Mouse (Mus musculus) midbrain, embryonic 14.5 days (tissue): ENCODE measurements around the gene Spata5. TPM values are rescaled to one million over a fixed set of nuclear protein-coding genes. Genes with fewer than 3 reads are reported as not detected.
"Not testable (repeated sequence)": the region's sequence is repeated elsewhere in the genome, so short reads cannot be mapped to it uniquely, and the experiment has no call there.

ENCODE experiments used
- ATAC-seq: fragments of 200-750 bp; cut with Nextera tagmentation; 2 replicates; pipeline ENCODE4 v1.8.0; 2017; ENCODE audit warnings: moderate number of reproducible peaks, moderate library complexity; ENCODE audit not compliant: low FRiP score, low TSS enrichment
- DNase-seq: peaks from one replicate; pipeline ENCODE4 v3.0.0-alpha.2; 2015
- H3K27ac ChIP-seq: fragments of 300-500 bp; sonication (generic); replicated peaks from 2 replicates; pipeline ENCODE4 v1.5.1; 2014; ENCODE audit warnings: mild to moderate bottlenecking, low read depth, low read length, moderate library complexity
- H3K27me3 ChIP-seq: fragments of 300-500 bp; sonication (generic); 2 replicates; pipeline ENCODE4 v1.6.1; 2014; ENCODE audit warnings: low read length, control low read depth, mixed read lengths; ENCODE audit not compliant: control insufficient read depth, insufficient read depth
- H3K36me3 ChIP-seq: fragments of 300-500 bp; sonication (generic); 2 replicates; pipeline ENCODE4 v1.6.1; 2014; ENCODE audit warnings: low read length, control low read depth; ENCODE audit not compliant: control insufficient read depth, insufficient read depth
- H3K4me1 ChIP-seq: fragments of 300-500 bp; sonication (generic); 2 replicates; pipeline ENCODE4 v1.6.1; 2014; ENCODE audit warnings: mild to moderate bottlenecking, antibody characterized with exemption, low read length, control low read depth; ENCODE audit not compliant: control insufficient read depth, insufficient read depth
- H3K4me2 ChIP-seq: fragments of 300-500 bp; sonication (generic); 2 replicates; pipeline ENCODE4 v1.6.1; 2014; ENCODE audit warnings: mild to moderate bottlenecking, low read length, moderate library complexity
- H3K4me3 ChIP-seq: fragments of 300-500 bp; sonication (generic); replicated peaks from 2 replicates; pipeline ENCODE4 v1.5.1; 2014; ENCODE audit warnings: low read depth, low read length
- H3K9ac ChIP-seq: fragments of 300-500 bp; sonication (generic); replicated peaks from 2 replicates; pipeline ENCODE4 v1.6.1; 2014; ENCODE audit warnings: mild to moderate bottlenecking, low read length, moderate library complexity
- H3K9me3 ChIP-seq: fragments of 300-500 bp; sonication (generic); 2 replicates; pipeline ENCODE4 v1.6.1; 2016; ENCODE audit warnings: low read length, control low read depth, mixed read lengths; ENCODE audit not compliant: control insufficient read depth
- WGBS: fragments of 180-500 bp; shearing (Covaris S2); extraction: QIAGEN DNeasy Blood & Tissue Kit; methylation state at CpG from one replicate; pipeline ENCODE4 v1.1.7; 2014; 5-methylcytosine and 5-hydroxymethylcytosine counted together
- polyA plus RNA-seq: library from polyadenylated mRNA; unstranded; fragments of >200 nt; fragmentation: Nextera tagmentation; extraction: Ambion mirVana; gene quantifications from 2 replicates; pipeline ENCODE4 v1.2.1, GENCODE M21; 2014

The Spata5 gene
- polyA plus RNA-seq, 1 experiment from 2014 or later: 38.3 TPM

- H3K4me2 ChIP-seq: peak overlapping the region; percentile 58
- no peaks in the 10 kb centered on the region for H3K9me3 ChIP-seq
- peak overlapping the region; percentile 51 for H3K9ac ChIP-seq
- peaks cover 19% of the 10 kb centered on the region for H3K4me1 ChIP-seq
- H3K36me3 ChIP-seq: no peaks in the 10 kb centered on the region
- H3K4me3 ChIP-seq: peak overlapping the region; percentile 12
- ATAC-seq (peak; percentile 69), DNase-seq (peak; percentile 73)
- 0 out of 2 replicates have a peak, but pooled peaks cover 3% of the 10 kb centered on the region for H3K27me3 ChIP-seq
- WGBS: under 1% methylated on average over 15 of the region's 15 CpGs
- H3K27ac ChIP-seq: peak overlapping the region; percentile 82
Measured at GRCm38 (mm10) chr3:37585967-37586730, 166.5 kb downstream of the Spata5 start.

GRCm38 (mm10) chr3:37586731-37587578 lies 167.3 kb downstream of the Spata5 start:
- H3K27ac ChIP-seq: peak overlapping the region; percentile 82
- peak overlapping the region; percentile 51 for H3K9ac ChIP-seq
- H3K27me3 ChIP-seq: 0 out of 2 replicates have a peak, but pooled peaks cover 3% of the 10 kb centered on the region
- H3K9me3 ChIP-seq: no peaks in the 10 kb centered on the region
- H3K4me3 ChIP-seq: peak overlapping the region; percentile 12
- peak; percentile 61 for DNase-seq
- WGBS: 14% methylated on average over 16 of the region's 16 CpGs
- peak; percentile 44; the same call in 1 of the 2 replicates for ATAC-seq
- peak overlapping the region; percentile 58 for H3K4me2 ChIP-seq
- H3K4me1 ChIP-seq: peaks cover 19% of the 10 kb centered on the region
- H3K36me3 ChIP-seq: no peaks in the 10 kb centered on the region

- H3K4me2 ChIP-seq: no peak overlapping the region
- no peak overlapping the region for H3K4me3 ChIP-seq
- ATAC-seq (no peak), DNase-seq (no peak)
- WGBS: 62% methylated on average over 10 of the region's 10 CpGs
- H3K36me3 ChIP-seq: no peaks in the 10 kb centered on the region
- no peaks in the 10 kb centered on the region for H3K4me1 ChIP-seq
- no peak overlapping the region for H3K27ac ChIP-seq
- no peak overlapping the region for H3K9ac ChIP-seq
- H3K9me3 ChIP-seq: no peaks in the 10 kb centered on the region
- H3K27me3 ChIP-seq: no peaks in the 10 kb centered on the region
Measured at GRCm38 (mm10) chr3:37595721-37596120, 176.0 kb downstream of the Spata5 start.

GRCm38 (mm10) chr3:37596519-37596918 lies 176.8 kb downstream of the Spata5 start:
- DNase-seq (no peak), ATAC-seq (no peak)
- H3K9ac ChIP-seq: no peak overlapping the region
- H3K27ac ChIP-seq: no peak overlapping the region
- no peak overlapping the region for H3K4me2 ChIP-seq
- H3K36me3 ChIP-seq: no peaks in the 10 kb centered on the region
- no peaks in the 10 kb centered on the region for H3K4me1 ChIP-seq
- no peaks in the 10 kb centered on the region for H3K9me3 ChIP-seq
- no peak overlapping the region for H3K4me3 ChIP-seq
- H3K27me3 ChIP-seq: no peaks in the 10 kb centered on the region
- 75% methylated on average over 6 of the region's 6 CpGs for WGBS

- no peak overlapping the region for H3K9ac ChIP-seq
- DNase-seq (no peak), ATAC-seq (no peak)
- 86% methylated on average over 5 of the region's 5 CpGs for WGBS
- H3K9me3 ChIP-seq: no peaks in the 10 kb centered on the region
- no peak overlapping the region for H3K4me3 ChIP-seq
- no peak overlapping the region for H3K4me2 ChIP-seq
- no peak overlapping the region for H3K27ac ChIP-seq
- H3K4me1 ChIP-seq: no peaks in the 10 kb centered on the region
- H3K27me3 ChIP-seq: no peaks in the 10 kb centered on the region
- H3K36me3 ChIP-seq: no peaks in the 10 kb centered on the region
Measured at GRCm38 (mm10) chr3:37597200-37597599, 177.5 kb downstream of the Spata5 start.

GRCm38 (mm10) chr3:37599641-37600040 lies 179.9 kb downstream of the Spata5 start:
- not testable (repeated sequence) for H3K4me2 ChIP-seq, H3K27ac ChIP-seq, H3K4me1 ChIP-seq, H3K4me3 ChIP-seq, ATAC-seq, H3K36me3 ChIP-seq, H3K9me3 ChIP-seq, H3K27me3 ChIP-seq, H3K9ac ChIP-seq, DNase-seq
- 96% methylated on average over 14 of the region's 14 CpGs for whole genome bisulfite sequencing

- no peaks in the 10 kb centered on the region for H3K27me3 ChIP-seq
- H3K4me1 ChIP-seq: peaks cover 3% of the 10 kb centered on the region; the same call in 1 of the 2 replicates
- ATAC-seq (no peak), DNase-seq (no peak)
- 97% methylated on average over 9 of the region's 9 CpGs for WGBS
- H3K4me2 ChIP-seq: no peak overlapping the region
- no peaks in the 10 kb centered on the region for H3K36me3 ChIP-seq
- no peak overlapping the region for H3K9ac ChIP-seq
- no peak overlapping the region for H3K4me3 ChIP-seq
- H3K27ac ChIP-seq: no peak overlapping the region
- H3K9me3 ChIP-seq: no peaks in the 10 kb centered on the region
Measured at GRCm38 (mm10) chr3:37602356-37602755, 182.7 kb downstream of the Spata5 start.

- no peak for DNase-seq
- H3K4me3 ChIP-seq: no peak overlapping the region
- H3K4me1 ChIP-seq: peaks cover 3% of the 10 kb centered on the region; the same call in 1 of the 2 replicates
- ATAC-seq: no peak
- no peak overlapping the region for H3K9ac ChIP-seq
- no peaks in the 10 kb centered on the region for H3K27me3 ChIP-seq
- H3K27ac ChIP-seq: no peak overlapping the region
- no peaks in the 10 kb centered on the region for H3K9me3 ChIP-seq
- WGBS: 93% methylated on average over 7 of the region's 7 CpGs
- H3K36me3 ChIP-seq: no peaks in the 10 kb centered on the region
- no peak overlapping the region for H3K4me2 ChIP-seq
Measured at GRCm38 (mm10) chr3:37602890-37603289, 183.2 kb downstream of the Spata5 start.
